Mouse (Mus musculus) heart, embryonic 13.5 days (tissue): Measurements from ENCODE around the gene Serpinh1. TPM values are rescaled to one million over a fixed set of nuclear protein-coding genes. Genes with fewer than 3 reads are reported as not detected.

ENCODE experiments used
- ATAC-seq: fragments of 200-750 bp; cut with Nextera tagmentation; 2 replicates; pipeline ENCODE4 v1.8.0; 2017; ENCODE audit warnings: moderate TSS enrichment; ENCODE audit not compliant: insufficient number of reproducible peaks, low FRiP score, low TSS enrichment; ENCODE audit errors: extremely low read depth
- H3K27ac ChIP-seq: fragments of 300-500 bp; sonication (generic); replicated peaks from 2 replicates; pipeline ENCODE4 v1.5.1; 2015; ENCODE audit warnings: moderate library complexity, mild to moderate bottlenecking, inconsistent platforms
- H3K27me3 ChIP-seq: fragments of 300-500 bp; sonication (generic); replicated peaks from 2 replicates; pipeline ENCODE4 v1.6.1; 2015; ENCODE audit warnings: mild to moderate bottlenecking, inconsistent platforms
- H3K36me3 ChIP-seq: fragments of 300-500 bp; sonication (generic); 2 replicates; pipeline ENCODE4 v1.6.1; 2015; ENCODE audit warnings: mild to moderate bottlenecking, inconsistent platforms
- H3K4me1 ChIP-seq: fragments of 300-500 bp; sonication (generic); 2 replicates; pipeline ENCODE4 v1.6.1; 2015; ENCODE audit warnings: inconsistent platforms
- H3K4me2 ChIP-seq: fragments of 300-500 bp; sonication (generic); 2 replicates; pipeline ENCODE4 v1.6.1; 2015; ENCODE audit warnings: inconsistent platforms, mild to moderate bottlenecking, moderate library complexity
- H3K4me3 ChIP-seq: fragments of 300-500 bp; sonication (generic); 2 replicates; pipeline ENCODE4 v1.5.1; 2015; ENCODE audit warnings: moderate library complexity, mild to moderate bottlenecking, inconsistent platforms
- H3K9ac ChIP-seq: fragments of 300-500 bp; sonication (generic); 2 replicates; pipeline ENCODE4 v1.6.1; 2015; ENCODE audit warnings: inconsistent platforms, mild to moderate bottlenecking, moderate library complexity
- H3K9me3 ChIP-seq: fragments of 300-500 bp; sonication (generic); 2 replicates; pipeline ENCODE4 v1.6.1; 2016; ENCODE audit warnings: inconsistent platforms
- WGBS: fragments of 180-500 bp; shearing (Covaris S2); methylation state at CpG from one replicate; pipeline ENCODE4 v1.1.7; 2015; ENCODE audit warnings: mixed read lengths; 5-methylcytosine and 5-hydroxymethylcytosine counted together
- polyA plus RNA-seq: library from polyadenylated mRNA; unstranded; fragments of >200 nt; fragmentation: Nextera tagmentation; extraction: Ambion mirVana; gene quantifications from 2 replicates; pipeline ENCODE4 v1.2.1, GENCODE M21; 2015

Serpinh1 gene
- polyA plus RNA-seq, 1 experiment from 2014 or later: 1,205 TPM

GRCm38 (mm10) chr7:99349782-99350720, 3.0 kb downstream of the Serpinh1 start:
- WGBS: 55% methylated on average over 9 of the region's 9 CpGs
- peaks cover 64% of the 10 kb centered on the region for H3K36me3 ChIP-seq
- H3K9me3 ChIP-seq: no peaks in the 10 kb centered on the region
- ATAC-seq: no peak
- H3K27me3 ChIP-seq: no peaks in the 10 kb centered on the region
- peak overlapping the region; percentile 91 for H3K9ac ChIP-seq
- peak overlapping the region; percentile 79 for H3K4me3 ChIP-seq
- H3K4me2 ChIP-seq: peak overlapping the region; percentile 92
- peak overlapping the region; percentile 100 for H3K27ac ChIP-seq
- H3K4me1 ChIP-seq: peaks cover 73% of the 10 kb centered on the region

DNA sequence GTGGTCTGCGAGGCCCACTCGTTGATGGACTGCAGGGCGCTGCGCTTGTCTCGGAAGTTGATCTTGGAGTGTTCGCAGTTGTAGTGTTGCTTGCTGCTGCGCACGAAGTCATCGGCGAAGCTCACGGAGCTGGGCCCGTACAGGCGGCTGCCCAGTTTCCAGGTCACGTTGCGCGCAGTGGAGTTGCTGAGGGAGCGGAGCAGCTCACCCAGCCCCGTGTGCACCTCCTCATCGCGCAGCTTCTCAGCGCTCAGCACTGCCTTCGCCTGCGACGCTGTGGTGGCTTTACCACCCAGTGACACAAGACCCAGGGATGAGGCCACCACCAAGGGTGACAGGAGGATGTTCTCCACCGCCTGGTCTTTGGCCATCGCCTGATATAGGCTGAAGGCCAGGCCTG, 4.2 kb downstream of the Serpinh1 start:
- ATAC-seq: no peak
- Histone ChIP-seq H3K27ac (no peak overlapping the region), H3K4me1 (peaks cover 62% of the 10 kb centered on the region)

GRCm38 (mm10) chr7:99347268-99347667, 5.8 kb downstream of the Serpinh1 start:
- Histone ChIP-seq H3K4me1 (peaks cover 54% of the 10 kb centered on the region), H3K27me3 (no peaks in the 10 kb centered on the region), H3K9me3 (no peaks in the 10 kb centered on the region), H3K9ac (no peak overlapping the region), H3K4me3 (no peak overlapping the region), H3K36me3 (peaks cover 92% of the 10 kb centered on the region), H3K27ac (no peak overlapping the region), H3K4me2 (no peak overlapping the region)
- no peak for ATAC-seq
- 89% methylated on average over 10 of the region's 10 CpGs for WGBS

More for the DNA sequence above, 4.2 kb downstream of the Serpinh1 start:
- Histone ChIP-seq H3K4me2 (0 out of 2 replicates have a peak overlapping the region, but pooled peaks have one; percentile 92), H3K27me3 (no peaks in the 10 kb centered on the region), H3K36me3 (peaks cover 76% of the 10 kb centered on the region), H3K4me3 (no peak overlapping the region), H3K9ac (peak overlapping the region; percentile 55), H3K9me3 (no peaks in the 10 kb centered on the region)
- WGBS: 91% methylated on average over 26 of the region's 26 CpGs

DNA sequence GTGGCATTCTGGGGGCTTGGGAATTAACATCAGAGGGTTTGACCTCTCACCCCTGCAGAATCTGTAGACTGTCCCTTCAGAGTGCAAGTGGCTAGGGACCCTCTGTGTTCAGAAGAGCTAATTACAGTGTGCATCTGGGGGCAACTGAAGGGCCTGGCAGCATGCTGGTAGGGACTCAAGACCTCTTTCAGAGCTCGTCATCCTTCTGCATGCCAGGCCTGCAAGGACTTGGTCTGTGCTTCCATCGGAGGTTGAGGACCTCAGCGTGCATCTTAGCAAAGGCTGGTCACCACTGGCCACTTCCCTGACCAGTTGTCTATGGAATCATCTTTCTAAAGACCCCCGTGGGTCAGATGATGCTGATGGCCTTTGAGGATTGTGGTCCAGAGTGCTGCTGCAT, 9.5 kb downstream of the Serpinh1 start:
- Histone ChIP-seq H3K27ac (no peak overlapping the region), H3K4me1 (peaks cover 26% of the 10 kb centered on the region), H3K9ac (no peak overlapping the region), H3K27me3 (no peaks in the 10 kb centered on the region), H3K4me3 (no peak overlapping the region), H3K36me3 (peaks cover 78% of the 10 kb centered on the region), H3K4me2 (no peak overlapping the region), H3K9me3 (no peaks in the 10 kb centered on the region)
- WGBS: 72% methylated on average over 4 of the region's 4 CpGs
- ATAC-seq: no peak

- Histone ChIP-seq H3K27ac (no peak overlapping the region), H3K36me3 (peaks cover 49% of the 10 kb centered on the region), H3K4me2 (no peak overlapping the region), H3K27me3 (no peaks in the 10 kb centered on the region), H3K9ac (no peak overlapping the region), H3K9me3 (no peaks in the 10 kb centered on the region), H3K4me3 (no peak overlapping the region), H3K4me1 (peaks cover 2% of the 10 kb centered on the region; the same call in 1 of the 2 replicates)
- no peak for ATAC-seq
- 74% methylated on average over 8 of the region's 8 CpGs for WGBS
These were observed 12.3 kb downstream of the Serpinh1 start for GRCm38 (mm10) chr7:99340736-99341135.

DNA sequence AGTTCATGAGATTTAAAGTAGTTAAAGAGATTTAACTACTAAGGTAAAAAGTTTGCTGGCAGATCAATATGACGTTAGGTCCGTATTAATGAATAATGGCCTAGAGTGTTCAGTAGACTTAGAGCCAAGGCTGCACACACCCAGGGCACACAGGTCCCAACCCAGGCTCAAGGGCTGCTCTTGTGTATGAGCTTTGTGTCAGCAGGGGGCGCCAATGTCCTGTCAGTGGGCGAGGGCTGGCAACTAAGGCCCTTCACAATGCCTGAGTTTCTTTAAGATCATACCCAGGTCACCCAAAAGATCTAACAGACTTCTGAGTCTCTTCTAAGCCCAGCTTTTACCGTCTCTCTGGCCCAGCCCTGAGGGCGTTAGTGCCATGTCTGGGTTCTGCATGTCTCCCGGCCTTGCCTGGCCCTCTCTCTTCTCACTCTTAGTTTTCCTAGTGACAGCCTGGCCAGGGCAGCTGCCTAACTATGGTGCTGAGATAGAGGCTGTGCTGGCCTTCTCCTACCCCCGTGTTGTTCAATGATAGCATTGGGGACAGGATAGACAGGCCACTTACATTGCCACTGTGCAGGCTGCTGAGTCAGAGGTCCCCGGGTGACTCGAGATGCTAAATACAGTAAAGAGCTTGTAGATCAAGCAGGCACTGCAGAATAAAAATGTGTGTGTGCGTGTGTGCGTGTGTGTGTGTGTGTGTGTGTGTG, 20.1 kb downstream of the Serpinh1 start:
- WGBS: 27% methylated on average over 12 of the region's 12 CpGs
- peaks cover 4% of the 10 kb centered on the region; the same call in 1 of the 2 replicates for H3K4me1 ChIP-seq
- no peaks in the 10 kb centered on the region for H3K36me3 ChIP-seq
- no peak overlapping the region; the same call in 1 of the 2 replicates for H3K27ac ChIP-seq
- H3K9me3 ChIP-seq: no peaks in the 10 kb centered on the region
- no peak overlapping the region for H3K9ac ChIP-seq
- no peaks in the 10 kb centered on the region for H3K27me3 ChIP-seq
- no peak for ATAC-seq
- no peak overlapping the region for H3K4me2 ChIP-seq
- no peak overlapping the region for H3K4me3 ChIP-seq

DNA sequence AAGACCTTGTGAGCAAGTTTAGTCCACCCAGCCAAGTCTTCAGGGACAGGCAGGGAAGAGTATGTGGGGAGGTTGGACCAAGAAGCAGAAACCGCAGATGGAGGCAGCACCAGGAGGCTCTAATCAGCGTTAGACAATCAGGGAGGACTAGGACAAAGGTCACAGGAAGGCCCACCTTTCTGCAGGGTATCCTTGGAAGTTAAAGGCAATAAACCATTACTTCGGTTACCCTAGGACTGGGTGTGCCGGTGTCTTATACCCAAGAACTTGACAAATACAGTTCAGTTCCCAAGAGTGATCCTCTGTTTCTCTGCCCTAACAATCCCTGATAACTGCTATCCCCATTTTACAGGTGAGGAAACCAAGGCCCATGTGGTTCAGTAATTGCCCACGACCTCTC, 23.0 kb downstream of the Serpinh1 start:
- Histone ChIP-seq H3K4me1 (peaks cover 4% of the 10 kb centered on the region), H3K27ac (no peak overlapping the region), H3K9ac (no peak overlapping the region), H3K4me3 (no peak overlapping the region), H3K4me2 (no peak overlapping the region), H3K27me3 (peaks cover 13% of the 10 kb centered on the region), H3K36me3 (no peaks in the 10 kb centered on the region), H3K9me3 (no peaks in the 10 kb centered on the region)
- no peak for ATAC-seq
- 78% methylated on average over 5 of the region's 5 CpGs for WGBS

DNA sequence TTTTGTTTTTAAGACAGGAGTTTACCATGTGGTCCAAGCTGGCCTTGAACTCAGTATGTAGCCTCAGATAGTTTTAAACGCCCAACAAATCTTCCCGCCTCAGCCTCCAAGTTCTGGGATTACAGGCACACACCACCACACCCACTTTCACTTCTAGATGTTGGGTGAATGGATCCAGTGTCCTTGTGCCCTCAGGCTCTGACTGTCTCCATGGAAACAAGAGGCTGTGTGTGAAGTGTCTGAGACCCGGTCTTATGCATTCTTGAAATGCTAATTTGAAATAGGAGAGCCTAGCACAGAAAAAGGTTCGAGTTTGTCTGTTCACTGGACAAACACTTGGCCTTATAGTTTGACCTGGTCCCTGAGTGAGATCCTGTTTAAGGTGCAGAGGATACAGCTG, 24.2 kb downstream of the Serpinh1 start:
- H3K36me3 ChIP-seq: no peaks in the 10 kb centered on the region
- ATAC-seq: no peak

GRCm38 (mm10) chr7:99326128-99326527, 26.9 kb downstream of the Serpinh1 start:
- H3K4me1 ChIP-seq: peaks cover 12% of the 10 kb centered on the region
- no peak overlapping the region for H3K9ac ChIP-seq
- no peaks in the 10 kb centered on the region for H3K9me3 ChIP-seq
- WGBS: 69% methylated on average over 6 of the region's 6 CpGs
- H3K27ac ChIP-seq: no peak overlapping the region
- no peaks in the 10 kb centered on the region for H3K36me3 ChIP-seq
- no peak for ATAC-seq
- H3K4me3 ChIP-seq: no peak overlapping the region
- H3K27me3 ChIP-seq: peaks cover 37% of the 10 kb centered on the region
- no peak overlapping the region for H3K4me2 ChIP-seq

More for the DNA sequence above, 24.2 kb downstream of the Serpinh1 start:
- Histone ChIP-seq H3K4me3 (no peak overlapping the region), H3K27me3 (peaks cover 25% of the 10 kb centered on the region), H3K4me2 (no peak overlapping the region), H3K27ac (no peak overlapping the region), H3K9me3 (no peaks in the 10 kb centered on the region), H3K9ac (no peak overlapping the region), H3K4me1 (peaks cover 11% of the 10 kb centered on the region)
- 61% methylated on average over 4 of the region's 4 CpGs for WGBS

- ATAC-seq: no peak
- Histone ChIP-seq H3K27me3 (peaks cover 40% of the 10 kb centered on the region), H3K4me3 (no peak overlapping the region), H3K4me2 (no peak overlapping the region), H3K36me3 (no peaks in the 10 kb centered on the region), H3K9me3 (no peaks in the 10 kb centered on the region), H3K4me1 (peaks cover 22% of the 10 kb centered on the region), H3K27ac (no peak overlapping the region), H3K9ac (no peak overlapping the region)
- 29% methylated on average over 10 of the region's 10 CpGs for WGBS
These were observed 28.2 kb downstream of the Serpinh1 start for GRCm38 (mm10) chr7:99324810-99325209.

DNA sequence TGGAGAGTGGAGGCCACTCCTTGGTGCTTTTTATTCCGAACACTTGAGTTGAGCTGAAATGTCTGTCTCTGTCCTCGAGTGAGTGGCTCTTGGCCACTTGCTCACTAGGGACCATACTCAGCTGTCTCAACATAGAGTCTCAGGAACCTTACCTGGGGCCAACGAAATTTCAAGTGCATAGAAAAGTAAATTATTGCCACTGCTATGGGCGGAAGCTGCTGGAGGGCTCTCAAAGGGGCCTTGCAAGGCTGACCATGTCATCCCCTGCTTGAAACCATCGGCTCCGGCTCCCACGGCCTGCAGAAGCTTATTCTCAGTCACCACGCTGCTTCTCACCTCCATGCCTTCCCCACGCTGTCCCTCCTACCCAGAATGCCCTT, 29.7 kb downstream of the Serpinh1 start:
- peaks cover 47% of the 10 kb centered on the region for H3K27me3 ChIP-seq
- H3K9me3 ChIP-seq: no peaks in the 10 kb centered on the region
- no peak for ATAC-seq
- H3K9ac ChIP-seq: no peak overlapping the region
- H3K4me1 ChIP-seq: peaks cover 31% of the 10 kb centered on the region
- H3K4me3 ChIP-seq: no peak overlapping the region
- H3K4me2 ChIP-seq: no peak overlapping the region
- H3K27ac ChIP-seq: no peak overlapping the region
- H3K36me3 ChIP-seq: no peaks in the 10 kb centered on the region
- WGBS: 70% methylated on average over 9 of the region's 9 CpGs
